Mouse (Mus musculus): ENCODE data around the gene Apba2.

DNA sequence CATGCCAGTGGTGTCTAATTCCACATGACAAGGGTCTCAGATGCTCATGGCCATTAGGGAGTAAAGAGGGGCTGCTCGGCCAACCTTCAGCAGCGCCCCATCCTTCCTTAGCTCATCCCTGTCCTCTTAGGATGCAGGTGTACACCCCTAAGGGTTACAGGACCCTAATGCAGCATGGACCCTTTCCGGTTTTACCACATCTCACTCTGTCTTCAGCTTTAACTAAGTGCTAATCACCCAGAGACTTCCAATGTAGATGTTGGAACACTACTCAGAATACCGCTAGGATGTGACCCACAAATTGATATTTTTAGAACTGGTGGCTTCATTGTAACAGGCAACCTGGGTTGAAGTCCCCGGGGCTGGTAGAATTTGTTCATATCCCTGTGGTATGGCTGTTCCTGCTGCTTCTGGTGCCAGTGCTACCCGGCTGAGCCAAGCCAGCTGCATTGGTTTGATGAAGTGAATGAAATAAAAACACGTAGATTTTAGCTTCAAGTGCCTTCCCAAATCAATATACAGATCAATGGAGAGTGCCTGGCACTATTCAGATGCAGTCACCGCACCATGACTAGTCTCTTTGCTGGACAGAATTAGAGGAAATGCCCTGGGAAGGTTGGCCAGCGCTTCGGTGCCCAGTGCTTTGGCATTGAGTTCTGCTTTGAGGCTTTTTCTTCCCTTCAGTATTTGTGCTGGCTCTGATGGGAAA is 178.4 kb downstream of the Apba2 start:
- TF ChIP-seq CTCF (IDR thresholded peaks at IDR 0.05; ENCODE audit: control insufficient read depth, insufficient read depth, low read length): no peak
- no peak for TF ChIP-seq POLR2A (IDR thresholded peaks at IDR 0.05; ENCODE audit: borderline replicate concordance, control insufficient read depth, low read depth, low read length)

All from bone marrow, adult 2 months (tissue).